Mouse (Mus musculus): ENCODE data around the gene Wdr18.

DNA sequence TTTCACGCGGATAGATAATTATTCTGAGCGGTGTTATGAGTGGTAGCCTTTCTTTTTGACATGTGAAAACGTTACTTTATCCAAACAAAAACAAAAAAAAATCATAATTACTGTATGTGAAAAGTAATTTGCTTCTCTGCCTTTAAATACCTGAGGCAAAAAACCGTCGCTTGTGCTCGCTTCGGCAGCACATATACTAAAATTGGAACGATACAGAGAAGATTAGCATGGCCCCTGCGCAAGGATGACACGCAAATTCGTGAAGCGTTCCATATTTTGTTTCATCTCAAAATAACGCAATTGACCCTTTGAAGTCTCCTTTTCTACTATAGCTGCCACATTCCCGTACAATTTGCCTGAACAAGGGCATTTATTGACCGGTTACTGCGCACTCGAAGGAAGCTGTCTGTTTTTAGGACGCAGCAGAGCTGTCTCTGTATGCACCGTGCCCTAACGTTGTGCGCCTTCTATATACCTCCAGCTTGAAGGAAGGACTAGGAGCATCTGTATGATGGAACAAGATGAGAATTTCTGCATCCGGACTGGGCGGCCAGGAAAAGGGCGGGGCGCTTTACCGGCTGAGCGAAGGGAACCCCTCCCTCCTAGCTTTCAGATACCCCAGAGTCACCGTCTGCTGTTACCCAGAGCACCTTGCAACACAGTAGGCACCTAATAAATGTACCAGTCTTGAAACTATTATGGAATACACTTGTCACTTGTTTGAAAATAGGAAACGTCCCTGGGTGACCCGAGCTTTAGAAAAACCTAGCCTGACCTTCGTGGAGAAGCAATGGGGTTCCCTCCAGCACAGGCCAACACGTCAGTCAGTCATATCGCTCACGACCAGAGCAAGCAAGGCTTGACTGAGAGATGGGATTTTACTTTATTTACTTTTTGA lies 25.6 kb downstream of the Wdr18 start:
- TF ChIP-seq POLR2A (IDR thresholded peaks at IDR 0.05; ENCODE audit: extremely low read depth, insufficient read depth, low read length) (no peak), CTCF (IDR thresholded peaks at IDR 0.05; ENCODE audit: low read depth, low read length) (no peak)
